Mouse (Mus musculus) thymus, adult 18-20 months (tissue): ENCODE results near the gene Bcap29.
"Not testable (repeated sequence)": the region's sequence is repeated elsewhere in the genome, so short reads cannot be mapped to it uniquely, and the experiment has no call there.

Experiments used
- DNase-seq, 2 experiments: peaks; one replicate each; pipeline ENCODE4 v3.0.0; 2022; ENCODE audit warnings: mixed read lengths in 2 of 2

Gene Bcap29

DNA sequence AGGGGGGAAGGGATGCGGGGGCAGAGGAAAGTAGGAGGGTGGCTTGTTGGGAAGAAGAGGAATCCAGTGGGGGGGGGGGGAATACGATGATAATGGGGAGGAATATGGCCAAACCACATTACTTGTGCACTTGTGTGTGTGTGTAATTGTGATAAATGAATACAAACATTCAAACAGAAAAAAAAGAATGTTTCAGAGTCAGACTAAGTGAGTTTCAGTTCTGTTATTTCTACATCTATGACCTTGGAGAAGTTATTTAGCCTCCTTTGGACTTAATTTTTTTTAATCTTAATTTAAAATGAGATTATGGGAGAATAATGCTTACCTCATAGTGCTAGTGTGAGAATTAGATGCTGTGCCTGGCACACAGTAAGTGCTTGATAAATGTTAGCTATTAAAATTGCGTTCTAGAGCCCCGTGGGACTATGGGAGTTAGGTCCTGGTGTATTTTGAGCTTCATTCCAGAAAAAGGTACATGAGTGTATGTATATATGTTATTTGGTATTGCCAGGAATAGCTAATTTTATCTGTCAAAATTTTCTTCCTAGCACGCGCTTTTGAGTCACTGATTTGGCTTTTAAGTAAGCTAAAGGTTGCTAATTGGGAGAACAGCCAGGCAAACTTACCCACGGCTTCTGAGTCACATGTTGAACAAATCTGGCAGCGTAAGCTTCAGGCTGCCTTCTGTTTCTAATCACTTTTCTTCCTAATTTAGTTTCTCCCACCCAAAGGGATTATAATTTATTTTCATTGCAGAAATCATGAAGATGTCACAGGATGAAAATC, 55.6 kb downstream of the Bcap29 start:
- no peak for DNase-seq

DNA sequence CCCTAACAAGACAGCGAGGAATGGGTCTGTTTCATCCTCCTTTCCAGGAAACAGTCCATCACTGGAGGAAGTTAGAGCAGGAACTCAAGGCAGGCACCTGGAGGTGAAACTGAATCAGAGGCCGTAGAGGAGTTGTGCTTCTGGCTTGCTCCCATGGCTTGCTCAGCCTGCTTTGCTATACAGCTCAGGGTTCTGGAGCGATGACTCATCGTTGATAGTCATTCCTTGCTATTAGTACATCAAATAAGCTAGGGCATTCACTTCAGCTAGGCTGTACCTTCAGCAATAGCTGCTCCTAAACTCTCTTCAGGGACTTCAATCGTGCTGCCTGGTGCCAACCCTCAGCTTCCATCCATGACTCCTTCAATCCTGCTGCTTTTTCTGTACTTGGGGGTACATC, 60.0 kb downstream of the Bcap29 start:
- DNase-seq: no peak

DNA sequence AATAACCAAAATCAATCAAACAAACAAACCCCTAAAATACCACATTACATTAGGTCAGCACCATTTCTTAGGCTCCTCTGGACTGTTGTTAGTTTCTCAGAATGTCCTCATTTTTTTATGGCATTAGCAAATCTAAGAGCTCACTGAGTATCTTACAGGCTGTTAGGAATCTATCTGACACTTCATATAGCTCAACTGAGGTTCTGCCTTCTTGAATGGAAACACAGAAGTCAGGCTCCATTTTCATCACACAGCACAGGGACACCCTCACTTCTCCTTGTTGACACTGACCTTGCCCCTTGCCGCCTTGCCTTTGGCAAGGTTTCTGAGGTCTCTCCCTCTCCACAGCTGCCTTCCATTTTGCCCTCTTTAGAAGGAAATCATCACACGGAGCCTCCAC, 64.7 kb downstream of the Bcap29 start:
- no peak for DNase-seq

GRCm38 (mm10) chr12:31568661-31569060, 65.8 kb downstream of the Bcap29 start:
- no peak for DNase-seq

DNA sequence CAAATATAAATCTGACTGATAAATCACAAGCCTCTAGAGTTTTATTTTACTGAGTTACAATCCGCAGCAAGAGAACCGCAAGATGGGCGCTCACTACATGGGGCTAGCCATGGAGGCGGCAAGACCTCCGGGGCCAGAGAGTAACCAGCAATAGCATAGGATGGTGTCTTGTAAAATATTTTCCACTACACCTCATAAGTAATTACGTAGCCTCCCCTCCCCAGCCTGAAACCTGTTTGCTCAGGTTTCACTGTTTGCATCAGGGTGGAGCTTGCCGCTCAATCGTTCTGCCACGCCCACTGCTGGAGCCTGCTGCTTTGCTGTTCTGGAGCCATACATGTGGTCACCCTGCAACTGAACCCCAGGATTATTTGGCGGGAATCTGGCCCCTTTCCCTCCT, 66.9 kb downstream of the Bcap29 start:
- DNase-seq: not testable (repeated sequence)

- no peak for DNase-seq
Measured at GRCm38 (mm10) chr12:31560712-31561111, 73.7 kb downstream of the Bcap29 start.

GRCm38 (mm10) chr12:31560002-31560401, 74.5 kb downstream of the Bcap29 start:
- DNase-seq: no peak

GRCm38 (mm10) chr12:31554371-31554770, 80.1 kb downstream of the Bcap29 start:
- no peak for DNase-seq

DNA sequence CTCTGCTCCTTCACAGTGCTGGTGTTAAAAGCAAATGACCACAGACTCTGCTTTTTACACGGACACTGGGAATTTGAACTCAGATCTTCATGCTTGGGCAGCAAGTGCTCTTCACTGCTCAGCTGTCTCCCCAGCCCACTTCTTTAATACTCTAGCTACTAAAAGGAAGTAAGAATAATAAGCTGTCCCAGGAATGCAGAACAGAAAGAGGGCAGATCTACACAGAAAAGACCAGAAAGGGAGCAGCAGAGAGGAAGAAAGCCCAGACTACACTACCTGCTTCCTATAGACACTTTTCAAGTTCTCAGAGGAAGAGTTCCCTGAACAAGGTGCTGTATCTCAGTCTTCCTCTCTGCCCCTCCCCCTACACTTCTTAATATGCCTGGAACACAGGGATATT, 83.2 kb downstream of the Bcap29 start:
- DNase-seq: no peak

DNA sequence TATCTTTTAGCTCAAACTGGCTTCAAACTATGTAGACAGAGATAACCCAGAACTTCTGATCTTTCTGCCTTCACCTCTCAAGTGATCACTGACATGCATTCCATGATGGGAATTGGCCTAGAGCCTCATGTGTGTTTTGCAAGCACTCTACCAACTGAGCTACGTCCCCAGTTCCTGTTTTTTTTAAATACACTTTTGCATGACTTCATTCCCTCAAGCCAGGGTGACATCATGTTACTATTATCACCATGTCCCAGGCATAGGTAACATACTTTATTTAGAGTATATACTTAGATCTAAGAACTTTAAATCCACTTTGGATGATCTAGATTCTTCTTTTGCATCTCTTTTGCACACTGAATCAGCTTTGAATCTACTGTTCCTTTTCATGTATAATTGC, 88.4 kb downstream of the Bcap29 start:
- no peak for DNase-seq

DNA sequence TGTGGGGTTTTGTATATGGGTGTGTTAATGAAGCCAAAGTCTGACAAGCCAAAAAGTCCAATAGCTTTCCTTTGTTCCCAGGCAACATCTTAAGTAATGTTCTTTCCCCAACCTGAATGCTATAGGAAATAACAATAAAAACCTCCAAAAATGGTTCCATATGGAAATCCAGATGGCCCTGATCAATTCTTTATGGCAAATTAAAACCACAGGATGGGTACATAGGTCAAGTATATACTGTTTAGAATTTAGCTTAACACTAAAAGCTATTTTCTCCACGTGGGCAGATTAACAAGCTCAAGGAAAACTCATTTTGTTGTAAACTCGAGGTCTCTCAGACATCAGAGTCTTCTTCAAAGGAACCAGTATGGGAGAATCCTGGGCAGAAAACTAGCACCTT, 89.2 kb downstream of the Bcap29 start:
- DNase-seq: no peak

- DNase-seq: no peak
Measured at GRCm38 (mm10) chr12:31541541-31541940, 92.9 kb downstream of the Bcap29 start.
